Mouse (Mus musculus) CH12.LX (cell line): ENCODE data around the gene Rragd. TPM values are rescaled to one million over a fixed set of nuclear protein-coding genes. Genes with fewer than 3 reads are reported as not detected.

Experiments
- DNase-seq: peaks from one replicate; pipeline ENCODE4 v3.0.0-alpha.2; 2013; ENCODE audit errors: extremely low read depth
- H3K27ac ChIP-seq: 2 replicates; pipeline ENCODE4 v1.5.1; 2012; ENCODE audit warnings: low read depth, mild to moderate bottlenecking, control low read depth, moderate library complexity; ENCODE audit not compliant: insufficient read depth
- H3K27me3 ChIP-seq: replicated peaks from 2 replicates; pipeline ENCODE3; 2012; ENCODE audit warnings: inconsistent platforms
- H3K36me3 ChIP-seq, 2 experiments: replicated peaks in 1 of 2; 2 replicates each; pipeline versions ENCODE3 to v1.6.1; 2012; ENCODE audit warnings: inconsistent platforms in 1 of 2, low read length in 1 of 2, mild to moderate bottlenecking in 1 of 2, mixed read lengths in 1 of 2, moderate library complexity in 1 of 2; ENCODE audit not compliant: control insufficient read depth in 1 of 2, insufficient read depth in 1 of 2
- H3K4me1 ChIP-seq, 2 experiments: 2 replicates each; pipeline ENCODE4 v1.6.1; 2012; ENCODE audit warnings: inconsistent platforms in 1 of 2, moderate library complexity in 1 of 2; ENCODE audit not compliant: insufficient read depth in 2 of 2, control insufficient read depth in 1 of 2
- H3K4me2 ChIP-seq: 2 replicates; pipeline ENCODE4 v1.6.1; 2012; ENCODE audit warnings: low read depth, mild to moderate bottlenecking, control low read depth; ENCODE audit not compliant: poor library complexity, insufficient read depth, severe bottlenecking
- H3K4me3 ChIP-seq, 3 experiments: fragments of 150-350 bp in 1 of 3; sonication (generic) in 1 of 3; replicated peaks in 1 of 3; 2 replicates each; pipeline versions ENCODE3 to v1.5.1; 2011 to 2012; ENCODE audit warnings: low read depth in 2 of 3, low read length in 2 of 3, mild to moderate bottlenecking in 2 of 3, moderate library complexity in 2 of 3, control low read depth in 1 of 3, improper control_type of control experiment in 1 of 3, inconsistent platforms in 1 of 3, mixed read lengths in 1 of 3; ENCODE audit not compliant: poor library complexity in 1 of 3
- H3K79me2 ChIP-seq: replicated peaks from 2 replicates; pipeline ENCODE4 v1.6.1; 2012; ENCODE audit warnings: mild to moderate bottlenecking, moderate library complexity; ENCODE audit not compliant: control insufficient read depth, poor library complexity, insufficient read depth, severe bottlenecking; ENCODE audit errors: extremely low read depth
- H3K9ac ChIP-seq: 2 replicates; pipeline ENCODE4 v1.6.1; 2012; ENCODE audit warnings: low read depth, mild to moderate bottlenecking, control low read depth, moderate library complexity; ENCODE audit not compliant: insufficient read depth
- H3K9me3 ChIP-seq: replicated peaks from 2 replicates; pipeline ENCODE3; 2012; ENCODE audit warnings: low read length, inconsistent platforms, mixed read lengths
- BHLHE40 ChIP-seq: IDR thresholded peaks from 2 replicates; pipeline ENCODE4 v1.6.1; 2011; ENCODE audit warnings: mild to moderate bottlenecking, low read depth, low read length, improper control_type of control experiment
- CHD1 ChIP-seq: IDR thresholded peaks from 2 replicates; pipeline ENCODE4 v1.6.1; 2012; ENCODE audit warnings: low read depth, low read length, improper control_type of control experiment, inconsistent platforms
- CHD2 ChIP-seq: IDR thresholded peaks from 2 replicates; pipeline ENCODE4 v1.6.1; 2011; ENCODE audit warnings: low read length, improper control_type of control experiment
- CTCF ChIP-seq, 2 experiments: IDR thresholded peaks in 1 of 2; conservative IDR thresholded peaks in 1 of 2; 2 replicates each; pipeline ENCODE4 v1.5.1; 2011 to 2012; ENCODE audit warnings: low read depth in 2 of 2, low read length in 2 of 2, improper control_type of control experiment in 1 of 2, inconsistent platforms in 1 of 2, mild to moderate bottlenecking in 1 of 2, moderate library complexity in 1 of 2
- ELF1 ChIP-seq: IDR thresholded peaks from 2 replicates; pipeline ENCODE4 v1.6.1; 2014; ENCODE audit warnings: low read depth, mild to moderate bottlenecking, inconsistent platforms, low read length, improper control_type of control experiment
- ETS1 ChIP-seq: conservative IDR thresholded peaks from 2 replicates; pipeline ENCODE4 v1.6.1; 2012; ENCODE audit warnings: low read depth, mild to moderate bottlenecking, inconsistent platforms, low read length, improper control_type of control experiment, moderate library complexity
- GABPA ChIP-seq: IDR thresholded peaks from 2 replicates; pipeline ENCODE4 v1.6.1; 2012; ENCODE audit warnings: low read depth, low read length, improper control_type of control experiment, inconsistent platforms; ENCODE audit not compliant: insufficient replicate concordance
- HCFC1 ChIP-seq: IDR thresholded peaks from 2 replicates; pipeline ENCODE4 v1.6.1; 2012; ENCODE audit warnings: low read depth, mild to moderate bottlenecking, inconsistent platforms, low read length, improper control_type of control experiment
- IRF4 ChIP-seq: IDR thresholded peaks from 2 replicates; pipeline ENCODE4 v1.6.1; 2014; ENCODE audit warnings: low read depth, mild to moderate bottlenecking, inconsistent platforms, low read length, improper control_type of control experiment
- JUN ChIP-seq: IDR thresholded peaks from 2 replicates; pipeline ENCODE4 v1.6.1; 2011; ENCODE audit warnings: low read depth, mild to moderate bottlenecking, low read length, improper control_type of control experiment, moderate library complexity; ENCODE audit not compliant: insufficient read depth
- JUND ChIP-seq: conservative IDR thresholded peaks from 2 replicates; pipeline ENCODE4 v1.6.1; 2011; ENCODE audit warnings: low read depth, low read length, improper control_type of control experiment
- KAT2A ChIP-seq: IDR thresholded peaks from 2 replicates; pipeline ENCODE4 v1.6.1; 2012; ENCODE audit warnings: low read length, improper control_type of control experiment, inconsistent platforms; ENCODE audit not compliant: insufficient replicate concordance
- MAFK ChIP-seq: IDR thresholded peaks from 2 replicates; pipeline ENCODE4 v1.6.1; 2011; ENCODE audit warnings: low read length, improper control_type of control experiment; ENCODE audit not compliant: insufficient replicate concordance
- MAX ChIP-seq: IDR thresholded peaks from 2 replicates; pipeline ENCODE4 v1.6.1; 2011; ENCODE audit warnings: low read length, improper control_type of control experiment
- MAZ ChIP-seq: IDR thresholded peaks from 2 replicates; pipeline ENCODE4 v1.6.1; 2012; ENCODE audit warnings: low read depth, mild to moderate bottlenecking, inconsistent platforms, low read length, improper control_type of control experiment, moderate library complexity
- MEF2A ChIP-seq: IDR thresholded peaks from 2 replicates; pipeline ENCODE4 v1.6.1; 2014; ENCODE audit warnings: low read depth, mild to moderate bottlenecking, inconsistent platforms, low read length, improper control_type of control experiment, borderline replicate concordance
- MXI1 ChIP-seq: IDR thresholded peaks from 2 replicates; pipeline ENCODE4 v1.6.1; 2011; ENCODE audit warnings: mild to moderate bottlenecking, low read depth, low read length, improper control_type of control experiment
- NELFE ChIP-seq: IDR thresholded peaks from 2 replicates; pipeline ENCODE4 v1.6.1; 2011; ENCODE audit warnings: low read depth, low read length, improper control_type of control experiment
- NRF1 ChIP-seq: IDR thresholded peaks from 2 replicates; pipeline ENCODE4 v1.6.1; 2014; ENCODE audit warnings: low read depth, mild to moderate bottlenecking, inconsistent platforms, low read length, improper control_type of control experiment, moderate library complexity
- POLR2A ChIP-seq: IDR thresholded peaks from 2 replicates; pipeline ENCODE4 v1.6.1; 2011; ENCODE audit warnings: low read depth, mild to moderate bottlenecking, improper control_type of control experiment, low read length
- POLR2AphosphoS2 ChIP-seq: IDR thresholded peaks from 2 replicates; pipeline ENCODE4 v1.6.1; 2011; ENCODE audit warnings: low read depth, low read length, improper control_type of control experiment
- RAD21 ChIP-seq: IDR thresholded peaks from 2 replicates; pipeline ENCODE4 v1.6.1; 2011; ENCODE audit warnings: low read depth, mild to moderate bottlenecking, low read length, improper control_type of control experiment, moderate library complexity
- RCOR1 ChIP-seq: conservative IDR thresholded peaks from 2 replicates; pipeline ENCODE4 v1.6.1; 2012; ENCODE audit warnings: low read depth, mild to moderate bottlenecking, inconsistent platforms, low read length, improper control_type of control experiment
- SIN3A ChIP-seq: IDR thresholded peaks from 2 replicates; pipeline ENCODE4 v1.6.1; 2012; ENCODE audit warnings: low read length, improper control_type of control experiment, inconsistent platforms
- SMC3 ChIP-seq: IDR thresholded peaks from 2 replicates; pipeline ENCODE4 v1.6.1; 2011; ENCODE audit warnings: low read depth, low read length, improper control_type of control experiment
- TBP ChIP-seq: conservative IDR thresholded peaks from 2 replicates; pipeline ENCODE4 v1.6.1; 2011; ENCODE audit warnings: low read depth, low read length, improper control_type of control experiment
- TCF12 ChIP-seq: IDR thresholded peaks from 2 replicates; pipeline ENCODE4 v1.6.1; 2014; ENCODE audit warnings: low read depth, mild to moderate bottlenecking, inconsistent platforms, low read length, improper control_type of control experiment
- UBTF ChIP-seq: IDR thresholded peaks from 2 replicates; pipeline ENCODE4 v1.6.1; 2012; ENCODE audit warnings: low read depth, mild to moderate bottlenecking, inconsistent platforms, low read length, improper control_type of control experiment, moderate library complexity
- ZC3H11A ChIP-seq: IDR thresholded peaks from 2 replicates; pipeline ENCODE4 v1.6.1; 2012; ENCODE audit warnings: low read depth, mild to moderate bottlenecking, inconsistent platforms, low read length, improper control_type of control experiment
- ZKSCAN1 ChIP-seq: IDR thresholded peaks from 2 replicates; pipeline ENCODE4 v1.6.1; 2012; ENCODE audit warnings: low read depth, inconsistent platforms, low read length, improper control_type of control experiment, borderline replicate concordance
- ZMIZ1 ChIP-seq: IDR thresholded peaks from 2 replicates; pipeline ENCODE4 v1.6.1; 2012; ENCODE audit warnings: low read depth, mild to moderate bottlenecking, inconsistent platforms, low read length, improper control_type of control experiment
- dilution Hi-C: fragments of 300-500 bp; cut with MboI; formaldehyde crosslinking; loops from 2 replicates; pipeline ENCODE4 v1.14.3; 2020; ENCODE audit warnings: low sequenced_read_pairs; ENCODE audit not compliant: extremely low pct_unique_long_range_greater_than_20kb, extremely low pct_ligation_motif_present
- in situ Hi-C: fragments of 300-500 bp; cut with MboI; formaldehyde crosslinking; loops from 3 replicates; pipeline ENCODE4 v1.14.3; 2019; ENCODE audit warnings: low sequenced_read_pairs, low pct_ligation_motif_present, low pct_unique_long_range_greater_than_20kb, mixed read lengths
- polyA plus RNA-seq: library from polyadenylated mRNA; unstranded; fragments of >175 nt; gene quantifications from 2 replicates; pipeline ENCODE4 v1.2.1, GENCODE M21; 2012; ENCODE audit warnings: low read depth; ENCODE audit not compliant: insufficient read length
- total RNA-seq, 2 experiments: library from RNA; depleted of rRNA; stranded (reverse); fragments of 300-350 nt in 1 of 2; fragments of >200 nt in 1 of 2; gene quantifications; 2 replicates each; pipeline ENCODE4 v1.2.3; 2012 to 2014

Gene Rragd
- total and polyA plus RNA-seq, 3 experiments: 0.46 to 1.4 (median 1.1) TPM

DNA sequence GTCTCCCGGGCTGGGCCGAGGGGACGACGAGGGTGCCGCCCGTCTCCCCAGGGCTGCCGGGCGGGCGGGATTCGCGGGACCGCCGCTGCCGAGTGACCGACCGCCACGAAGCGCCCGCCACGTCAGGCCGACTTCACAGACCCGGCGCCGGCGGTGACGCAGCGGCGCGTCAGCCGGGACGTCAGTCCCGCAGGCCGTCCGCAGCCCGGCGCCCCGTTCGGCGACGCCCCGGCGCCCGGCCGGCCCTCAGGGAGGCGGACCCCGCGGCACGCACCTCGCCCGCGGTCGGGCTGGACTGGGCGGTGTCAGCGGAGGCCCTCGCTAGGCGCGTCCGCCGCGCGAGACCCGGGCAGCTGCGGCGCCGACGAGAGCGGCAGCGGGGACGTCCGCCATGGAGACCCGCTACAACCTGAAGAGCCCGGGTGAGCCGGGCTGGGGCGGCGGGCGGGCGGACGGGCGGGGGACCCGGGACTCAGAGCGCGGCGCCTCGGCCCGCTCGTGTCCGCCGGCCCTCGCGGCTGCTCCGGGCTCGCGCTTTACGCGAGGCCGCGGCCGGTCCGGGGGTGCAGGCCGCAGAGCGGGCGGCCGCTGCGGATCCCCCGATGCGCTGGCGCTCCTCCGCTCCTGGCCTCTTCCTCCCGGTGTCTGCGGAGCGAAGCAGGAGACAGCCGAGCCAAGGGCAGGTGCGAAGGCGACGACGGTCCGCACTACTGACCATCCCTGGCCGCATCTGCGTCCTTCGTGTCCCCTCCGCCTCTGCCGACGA lies 48.5 kb downstream of the Rragd start, which contains the start of gene Ube2j1:
Ube2j1 (plus strand) TSS at position 222 of the 766 bp plus-strand sequence.
- in situ Hi-C loops: loop anchor here (10.0 kb wide), 1 partner anchor 263 kb away; the partner anchor contains the start of gene Pnrc1
- Histone ChIP-seq H3K4me1 (peaks cover 13 to 44% of the 10 kb centered on the region in 2 experiments), H3K9ac (peak within 1 kb of the TSS; percentile 99), H3K9me3 (peaks cover 10% of the 10 kb centered on the region), H3K36me3 (peaks cover 29 to 51% of the 10 kb centered on the region in 2 experiments), H3K27me3 (no peaks in the 10 kb centered on the region), H3K4me2 (peak within 1 kb of the TSS; percentile 77), H3K4me3 (peak within 1 kb of the TSS; percentile 92 to 97 (median 96)), H3K79me2 (peaks cover 64% of the 10 kb centered on the region), H3K27ac (peak within 1 kb of the TSS; percentile 85)
- peak; percentile 69 for DNase-seq
- dilution Hi-C loops: no loop called here
- TF ChIP-seq SIN3A (peak; percentile 72; the same call in 1 of the 2 replicates), CHD1 (no peak; the same call in 1 of the 2 replicates), NRF1 (peak; percentile 59), ELF1 (peak; percentile 32; the same call in 1 of the 2 replicates), CHD2 (no peak), POLR2A (peak; percentile 91), MAX (no peak), RAD21 (no peak), CTCF (conservative IDR thresholded peaks at IDR 0.05 in 1 of 2, IDR thresholded peaks at IDR 0.05 in 1 of 2; ENCODE audit: low read depth in 2 of 2, low read length in 2 of 2) (no peak), MXI1 (peak; percentile 73; the same call in 1 of the 2 replicates), ZKSCAN1 (no peak), ZC3H11A (no peak), TCF12 (peak; percentile 85; the same call in 1 of the 2 replicates), GABPA (0 out of 2 replicates have a peak, but pooled peaks have one; percentile 6), HCFC1 (peak; percentile 61), KAT2A (no peak), POLR2AphosphoS2 (no peak), ZMIZ1 (peak; percentile 84), BHLHE40 (no peak), MEF2A (0 out of 2 replicates have a peak, but pooled peaks have one; percentile 41), TBP (no peak), RCOR1 (no peak), JUND (no peak), JUN (no peak), NELFE (peak; percentile 87), ETS1 (no peak), UBTF (peak; percentile 96), MAFK (no peak), MAZ (no peak), IRF4 (no peak), SMC3 (no peak)
- TF ChIP-seq, all 38 proteins: peak for 12
